Mouse (Mus musculus) forebrain, postnatal 0 days (tissue): Measurements from ENCODE around the gene Spon2. TPM values are rescaled to one million over a fixed set of nuclear protein-coding genes. Genes with fewer than 3 reads are reported as not detected.
A peak's percentile ranks its signal among the peaks of the same experiment; 100 is the strongest.

ENCODE experiments used
- ATAC-seq: fragments of 200-750 bp; cut with Nextera tagmentation; 2 replicates; pipeline ENCODE4 v1.8.0; 2017; ENCODE audit warnings: mild to moderate bottlenecking, moderate library complexity
- DNase-seq: peaks from one replicate; pipeline ENCODE4 v3.0.0-alpha.2; 2015
- H3K27ac ChIP-seq: fragments of 300-500 bp; sonication (generic); 2 replicates; pipeline ENCODE4 v1.5.1; 2014; ENCODE audit warnings: low read depth, mild to moderate bottlenecking, antibody characterized with exemption, low read length, moderate library complexity, mixed read lengths
- H3K27me3 ChIP-seq: fragments of 300-500 bp; sonication (generic); 2 replicates; pipeline ENCODE4 v1.6.1; 2014; ENCODE audit warnings: mild to moderate bottlenecking, low read length, mixed read lengths; ENCODE audit not compliant: insufficient read depth
- H3K36me3 ChIP-seq: fragments of 300-500 bp; sonication (generic); 2 replicates; pipeline ENCODE4 v1.6.1; 2014; ENCODE audit warnings: mild to moderate bottlenecking, moderate library complexity; ENCODE audit not compliant: insufficient read depth
- H3K4me1 ChIP-seq: fragments of 300-500 bp; sonication (generic); 2 replicates; pipeline ENCODE4 v1.6.1; 2014; ENCODE audit warnings: antibody characterized with exemption; ENCODE audit not compliant: insufficient read depth
- H3K4me2 ChIP-seq: fragments of 300-500 bp; sonication (generic); 2 replicates; pipeline ENCODE4 v1.6.1; 2014; ENCODE audit warnings: low read depth, mild to moderate bottlenecking, moderate library complexity
- H3K4me3 ChIP-seq: fragments of 300-500 bp; sonication (generic); 2 replicates; pipeline ENCODE4 v1.5.1; 2014; ENCODE audit warnings: low read depth, low read length, mixed read lengths
- H3K9ac ChIP-seq: fragments of 300-500 bp; sonication (generic); 2 replicates; pipeline ENCODE4 v1.6.1; 2014; ENCODE audit warnings: mild to moderate bottlenecking
- H3K9me3 ChIP-seq: fragments of 300-500 bp; sonication (generic); 2 replicates; pipeline ENCODE4 v1.6.1; 2016; ENCODE audit warnings: low read length
- CTCF ChIP-seq: sonication (generic); IDR thresholded peaks from 2 replicates; pipeline ENCODE4 v1.5.1; 2016; ENCODE audit warnings: antibody characterized with exemption, control low read depth, low read depth
- WGBS: fragments of 180-500 bp; shearing (Covaris S2); extraction: QIAGEN DNeasy Blood & Tissue Kit; methylation state at CpG from one replicate; pipeline ENCODE4 v1.1.7; 2014; 5-methylcytosine and 5-hydroxymethylcytosine counted together
- polyA plus RNA-seq: library from polyadenylated mRNA; unstranded; fragments of >200 nt; fragmentation: Nextera tagmentation; extraction: Ambion mirVana; gene quantifications from 2 replicates; pipeline ENCODE4 v1.2.1, GENCODE M21; 2015
- total RNA-seq: library from RNA; depleted of rRNA; stranded (reverse); fragments of >200 nt; gene quantifications from 2 replicates; pipeline ENCODE4 v1.2.3, GENCODE M21; 2014

The Spon2 gene
- total and polyA plus RNA-seq, 2 experiments from 2014 or later = 2.3 to 4.3 TPM

DNA sequence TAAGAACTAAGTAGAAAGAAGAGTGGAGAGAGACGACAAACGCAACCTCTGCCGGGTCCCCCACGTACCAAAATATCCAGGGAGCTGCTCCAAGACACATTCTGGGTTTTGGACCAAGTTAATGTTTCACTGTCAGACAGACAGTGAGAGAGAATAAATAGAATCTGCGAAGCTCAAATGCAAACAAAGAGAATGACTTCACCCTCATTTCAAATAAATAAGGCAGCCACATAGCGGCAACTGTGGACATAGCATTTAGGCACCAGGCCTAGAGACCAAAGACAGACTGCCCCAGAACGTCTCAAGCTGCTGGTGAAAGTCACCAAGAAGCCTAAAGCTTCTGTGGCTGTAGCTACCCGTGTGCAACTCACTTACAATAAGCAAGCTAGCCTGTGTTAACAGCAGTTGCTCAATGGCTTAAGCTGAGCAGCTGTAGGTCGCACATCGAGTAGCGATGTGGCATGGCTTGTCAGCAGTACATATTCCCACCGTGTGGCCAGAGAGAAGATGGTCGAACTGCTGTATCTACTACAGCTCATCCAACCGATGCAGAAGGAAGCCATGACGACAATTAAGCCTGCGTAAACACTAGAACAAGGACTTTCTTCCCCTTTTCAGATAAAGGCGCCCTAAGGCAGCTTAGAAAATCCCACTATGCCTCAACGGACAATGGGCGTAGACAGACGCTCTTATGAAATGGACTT is 643 bp upstream of the Spon2 start:
- Histone ChIP-seq H3K4me3 (no peak overlapping the region), H3K36me3 (no peaks in the 10 kb centered on the region), H3K27me3 (no peaks in the 10 kb centered on the region), H3K9ac (no peak overlapping the region), H3K9me3 (no peaks in the 10 kb centered on the region), H3K27ac (no peak overlapping the region), H3K4me1 (no peaks in the 10 kb centered on the region), H3K4me2 (no peak overlapping the region)
- ATAC-seq (peak; percentile 32), DNase-seq (peak; percentile 14)
- no peak for TF ChIP-seq CTCF
- WGBS = 70% methylated on average over 20 of the region's 20 CpGs

DNA sequence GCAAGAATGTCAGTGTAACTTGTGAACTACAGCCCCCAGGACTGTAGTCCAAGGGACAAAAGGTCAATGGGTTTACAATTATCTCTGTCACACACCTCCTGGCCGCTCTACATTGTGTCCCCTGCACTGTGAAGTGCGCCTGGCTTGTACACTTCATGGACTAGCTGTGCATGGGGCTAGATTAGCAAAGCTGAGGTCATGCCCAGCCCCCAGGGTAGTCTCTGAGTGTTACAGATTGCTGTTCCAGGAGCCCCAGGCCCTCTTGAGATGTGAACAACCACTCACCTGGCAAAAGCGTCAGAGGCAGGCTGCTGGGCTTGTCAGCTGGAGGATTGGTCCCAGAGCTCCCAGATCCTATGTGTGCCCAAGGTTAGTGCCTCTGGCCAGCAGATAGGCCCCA is 592 bp downstream of the Spon2 start:
- no peak for TF ChIP-seq CTCF

DNA sequence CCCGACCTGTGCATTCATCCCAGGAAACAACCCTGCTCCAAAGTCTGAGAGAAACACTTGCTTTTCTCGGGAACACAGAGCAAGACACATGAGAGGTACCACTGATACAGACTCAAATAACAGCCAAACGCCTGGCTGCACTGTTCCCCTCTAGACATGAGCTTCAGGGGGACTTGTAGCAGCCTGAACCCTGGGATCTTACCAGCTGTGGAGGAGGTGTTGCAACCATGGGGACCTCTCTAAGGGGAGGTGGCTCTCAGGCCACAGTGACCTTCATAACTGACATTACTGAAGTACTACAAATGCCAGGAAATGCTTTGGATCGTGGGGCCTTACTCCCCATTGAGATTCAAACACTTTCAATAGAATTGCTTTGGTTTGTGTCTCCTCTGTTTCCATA is 3.5 kb downstream of the Spon2 start:
- no peak for TF ChIP-seq CTCF
- no peak overlapping the region for H3K4me3 ChIP-seq
- H3K27me3 ChIP-seq = no peaks in the 10 kb centered on the region
- no peak overlapping the region for H3K27ac ChIP-seq
- WGBS = 71% methylated on average over 4 of the region's 4 CpGs
- no peaks in the 10 kb centered on the region for H3K36me3 ChIP-seq
- DNase-seq = no peak
- no peak overlapping the region for H3K4me2 ChIP-seq
- no peaks in the 10 kb centered on the region for H3K4me1 ChIP-seq
- no peak overlapping the region for H3K9ac ChIP-seq
- no peaks in the 10 kb centered on the region for H3K9me3 ChIP-seq
- ATAC-seq = no peak

More for the DNA sequence above, 592 bp downstream of the Spon2 start:
- ATAC-seq (no peak), DNase-seq (no peak)
- Histone ChIP-seq H3K36me3 (no peaks in the 10 kb centered on the region), H3K4me2 (no peak overlapping the region), H3K27ac (no peak overlapping the region), H3K4me3 (no peak overlapping the region), H3K9me3 (no peaks in the 10 kb centered on the region), H3K9ac (no peak overlapping the region), H3K4me1 (no peaks in the 10 kb centered on the region), H3K27me3 (no peaks in the 10 kb centered on the region)
- 64% methylated on average over 3 of the region's 3 CpGs for WGBS

DNA sequence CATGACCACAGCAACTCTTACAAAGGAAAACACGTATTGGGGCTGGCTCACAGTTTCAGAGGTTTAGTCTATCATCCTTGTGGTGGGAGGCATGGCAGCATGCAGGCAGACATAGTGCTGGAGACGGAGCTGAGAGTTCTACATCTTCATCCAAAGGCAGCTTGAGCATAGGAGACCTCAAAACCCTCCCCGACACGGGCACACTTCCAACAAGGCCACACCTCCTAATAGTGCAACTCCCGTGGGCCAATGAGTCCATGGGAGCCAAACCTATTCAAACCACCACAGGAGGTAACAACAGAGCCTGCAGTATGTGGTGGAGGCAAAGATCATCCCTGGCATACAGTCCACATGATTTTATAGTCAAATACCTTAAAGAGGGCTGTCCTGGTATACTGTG is 7.0 kb downstream of the Spon2 start:
- Histone ChIP-seq H3K27me3 (no peaks in the 10 kb centered on the region), H3K4me2 (no peak overlapping the region), H3K9ac (no peak overlapping the region), H3K4me1 (no peaks in the 10 kb centered on the region), H3K27ac (no peak overlapping the region), H3K4me3 (no peak overlapping the region), H3K9me3 (no peaks in the 10 kb centered on the region), H3K36me3 (no peaks in the 10 kb centered on the region)
- no peak for DNase-seq
- no peak for TF ChIP-seq CTCF
- no peak for ATAC-seq
- 74% methylated on average over 5 of the region's 5 CpGs for WGBS

DNA sequence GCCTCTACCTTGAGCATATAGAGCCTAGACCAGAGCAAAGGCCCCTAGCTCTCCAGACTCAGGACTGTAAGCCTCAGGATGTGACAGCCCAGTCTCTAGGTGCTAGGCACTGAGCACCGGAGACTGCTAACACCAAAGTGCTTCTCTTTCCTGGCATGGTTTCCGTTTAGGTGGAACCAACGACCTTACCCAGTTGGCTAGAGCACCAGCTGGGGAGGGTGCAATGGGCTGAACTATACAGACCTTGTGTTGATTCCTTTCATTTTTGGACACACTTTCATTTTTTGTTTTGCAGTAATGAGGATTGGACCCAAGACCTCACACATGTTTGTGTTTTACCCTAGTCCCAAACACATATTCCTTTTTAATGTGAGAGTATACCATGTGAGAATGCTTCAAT is 7.7 kb downstream of the Spon2 start:
- WGBS = 81% methylated on average over 3 of the region's 3 CpGs
- H3K4me3 ChIP-seq = no peak overlapping the region

DNA sequence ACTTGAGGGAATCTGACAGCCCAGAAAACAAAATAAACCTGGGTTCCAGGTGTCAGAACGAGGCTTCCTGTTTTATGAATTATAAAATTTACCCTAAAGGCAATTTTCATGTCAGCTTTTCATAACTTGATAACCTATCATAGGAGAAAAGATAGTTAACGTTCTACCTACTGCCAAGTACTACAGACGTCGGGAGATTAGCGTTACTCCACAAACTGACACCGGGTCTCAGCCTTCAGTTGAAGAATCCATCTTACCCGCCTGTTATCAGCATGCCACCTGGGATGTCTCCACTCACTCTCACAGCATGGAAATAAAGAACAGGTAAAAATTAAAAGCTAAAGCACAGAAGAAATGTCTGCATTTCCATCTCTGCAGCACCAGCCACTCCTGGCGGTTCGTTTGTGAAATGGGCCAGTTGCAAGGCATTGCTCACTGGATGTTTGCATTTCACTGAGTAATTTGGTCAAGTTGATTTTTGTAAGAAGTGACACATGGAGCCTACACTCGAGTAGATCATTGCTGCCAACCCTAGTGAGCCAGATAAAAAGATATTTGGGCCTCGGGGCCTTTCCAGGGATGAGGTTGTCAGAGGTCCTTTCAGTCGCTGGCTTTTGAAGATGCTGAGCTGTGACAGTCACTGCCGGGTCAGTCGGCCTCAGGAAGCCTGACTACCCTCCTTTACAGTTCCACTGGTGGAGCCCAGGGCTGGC is 9.6 kb downstream of the Spon2 start:
- Histone ChIP-seq H3K9ac (no peak overlapping the region), H3K4me2 (no peak overlapping the region), H3K9me3 (no peaks in the 10 kb centered on the region), H3K27ac (no peak overlapping the region), H3K4me1 (no peaks in the 10 kb centered on the region), H3K4me3 (no peak overlapping the region), H3K27me3 (no peaks in the 10 kb centered on the region), H3K36me3 (no peaks in the 10 kb centered on the region)
- WGBS = 76% methylated on average over 14 of the region's 14 CpGs
- no peak; the same call in 1 of the 2 replicates for ATAC-seq
- TF ChIP-seq CTCF = no peak
- no peak for DNase-seq

More for the DNA sequence above, 7.7 kb downstream of the Spon2 start:
- no peak for TF ChIP-seq CTCF
- Histone ChIP-seq H3K4me1 (no peaks in the 10 kb centered on the region), H3K4me2 (no peak overlapping the region), H3K9me3 (no peaks in the 10 kb centered on the region), H3K9ac (no peak overlapping the region), H3K27ac (no peak overlapping the region), H3K36me3 (no peaks in the 10 kb centered on the region), H3K27me3 (no peaks in the 10 kb centered on the region)
- DNase-seq (no peak), ATAC-seq (no peak)

DNA sequence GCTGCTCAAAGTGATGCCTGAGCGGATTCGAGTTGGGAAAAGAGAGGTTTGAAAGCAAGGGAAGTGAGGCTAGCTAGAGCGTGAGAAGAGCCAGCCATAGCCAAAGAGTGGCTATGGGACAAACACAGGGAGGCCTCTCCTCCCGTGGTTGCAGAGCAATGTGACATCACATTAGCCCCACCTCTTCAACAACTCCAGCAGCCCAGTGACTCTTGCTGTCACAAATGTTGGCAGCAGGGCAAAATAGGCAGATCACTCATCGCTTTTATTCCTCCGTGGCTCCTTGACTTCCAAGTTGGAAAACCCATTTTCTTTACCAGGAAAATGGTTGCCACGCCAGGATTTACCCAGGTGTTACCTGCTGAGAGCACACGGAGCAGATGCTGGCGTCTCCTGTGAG is 11.1 kb downstream of the Spon2 start:
- Histone ChIP-seq H3K27ac (no peak overlapping the region), H3K36me3 (no peaks in the 10 kb centered on the region), H3K27me3 (no peaks in the 10 kb centered on the region), H3K9me3 (no peaks in the 10 kb centered on the region), H3K9ac (no peak overlapping the region), H3K4me1 (no peaks in the 10 kb centered on the region), H3K4me2 (no peak overlapping the region), H3K4me3 (no peak overlapping the region)
- ATAC-seq = no peak
- 54% methylated on average over 9 of the region's 9 CpGs for WGBS
- no peak for TF ChIP-seq CTCF
- DNase-seq = no peak
